In genomic region chr6:38337166-38337705, GRCm38 (mm10) we compare ENCODE assay signal across 13 mouse cellular contexts. TPM values are rescaled to one million over a fixed set of nuclear protein-coding genes. Genes with fewer than 3 reads are reported as not detected.
A peak's percentile ranks its signal among the peaks of the same experiment; 100 is the strongest.
DNase-seq lines count a peak whose midpoint lies in the region; ATAC-seq and TF ChIP-seq lines count a peak whose summit lies in the region.
"Had no signal": no experiment of that assay in that cellular context is flagged by ENCODE, and none has a peak within 500 bp of the region (broad histone marks: within the 10 kb centered on the region; RNA-seq: fewer than 3 reads in every experiment).

No protein-coding gene starts in this region.

- WGBS in heart, adult 2 months: 83% methylated on average over 4 of the region's 4 CpGs
- WGBS in heart, embryonic 12.5 days: 90% methylated on average over 4 of the region's 4 CpGs
- 90% methylated on average over 4 of the region's 4 CpGs for WGBS in bone marrow, adult 2 months

- no peak overlapping the region for H3K27ac ChIP-seq in heart, adult 2 months
- no peak overlapping the region for H3K27ac ChIP-seq in heart, embryonic 12.5 days (ENCODE audit: poor library complexity, severe bottlenecking)
- no peak overlapping the region for H3K27ac ChIP-seq in bone marrow, adult 2 months (ENCODE audit: control insufficient read depth, insufficient read depth, low read depth, low read length, poor library complexity)
- H3K27ac ChIP-seq: forebrain, embryonic 13.5 days; liver, embryonic 15.5 days; midbrain, embryonic 10.5 days had no signal

- no peaks in the 10 kb centered on the region for H3K36me3 ChIP-seq in heart, adult 2 months (ENCODE audit: control insufficient read depth, insufficient read depth, low read length)
- H3K36me3 ChIP-seq in heart, embryonic 12.5 days: peaks cover 25% of the 10 kb centered on the region
- H3K36me3 ChIP-seq: midbrain, embryonic 10.5 days had no signal

- TF ChIP-seq POLR2A in heart, adult 2 months (IDR thresholded peaks at IDR 0.05; ENCODE audit: insufficient read depth, low read depth, low read length): no peak
- TF ChIP-seq POLR2A in bone marrow, adult 2 months (IDR thresholded peaks at IDR 0.05; ENCODE audit: borderline replicate concordance, control insufficient read depth, low read depth, low read length): no peak

- no peak overlapping the region for H3K4me2 ChIP-seq in heart, embryonic 12.5 days
- H3K4me2 ChIP-seq: forebrain, embryonic 13.5 days; liver, embryonic 15.5 days had no signal

- no peak for ATAC-seq in heart, embryonic 12.5 days (ENCODE audit: insufficient number of reproducible peaks, low FRiP score)
- no peak for ATAC-seq in megakaryocyte, adult 5-6 weeks (ENCODE audit: poor library complexity, severe bottlenecking)
- ATAC-seq: forebrain, embryonic 13.5 days had no signal

- no peak for TF ChIP-seq EP300 in heart, adult 2 months (IDR thresholded peaks at IDR 0.05; ENCODE audit: insufficient read depth, low read depth, low read length)

- DNase-seq in heart, adult 2 months: no peak
- DNase-seq in lung, postnatal 36 days: peak; percentile 30
- DNase-seq in lung, postnatal 4 days: no peak
- no peak for DNase-seq in embryo, embryonic 9.5 days (ENCODE audit: extremely low spot score)
- DNase-seq: cerebellum, adult 18-20 months; right cerebral cortex, postnatal 25 days; thymus, postnatal 25 days had no signal

- H3K9me3 ChIP-seq in heart, embryonic 12.5 days (replicated peaks): no peaks in the 10 kb centered on the region
- H3K9me3 ChIP-seq: forebrain, embryonic 13.5 days; liver, embryonic 15.5 days; midbrain, embryonic 10.5 days had no signal

- no peaks in the 10 kb centered on the region for H3K79me2 ChIP-seq in heart, adult 2 months (replicated peaks; ENCODE audit: control insufficient read depth, insufficient read depth, low read length)

- TF ChIP-seq CTCF in heart, adult 2 months (IDR thresholded peaks at IDR 0.05): peak; percentile 49
- peak; percentile 41; the same call in 1 of the 2 replicates for TF ChIP-seq CTCF in bone marrow, adult 2 months (IDR thresholded peaks at IDR 0.05; ENCODE audit: control insufficient read depth, insufficient read depth, low read length)

- intact Hi-C loops in heart, adult 2 months (cut with DNase I): no loop called here

- H3K27me3 ChIP-seq in heart, adult 2 months (ENCODE audit: control insufficient read depth, insufficient read depth, low read length): no peaks in the 10 kb centered on the region
- no peaks in the 10 kb centered on the region for H3K27me3 ChIP-seq in heart, embryonic 12.5 days (replicated peaks)
- H3K27me3 ChIP-seq: forebrain, embryonic 13.5 days; liver, embryonic 15.5 days had no signal

- H3K4me3 ChIP-seq in heart, adult 2 months: no peak overlapping the region
- no peak overlapping the region for H3K4me3 ChIP-seq in heart, embryonic 12.5 days
- H3K4me3 ChIP-seq in bone marrow, adult 2 months (replicated peaks; ENCODE audit: control insufficient read depth, low read depth, low read length): no peak overlapping the region
- H3K4me3 ChIP-seq: forebrain, embryonic 13.5 days; liver, embryonic 15.5 days; midbrain, embryonic 10.5 days had no signal

- no peak overlapping the region for H3K9ac ChIP-seq in heart, adult 2 months (ENCODE audit: low read depth, low read length)
- no peak overlapping the region for H3K9ac ChIP-seq in heart, embryonic 12.5 days
- H3K9ac ChIP-seq: forebrain, embryonic 13.5 days; liver, embryonic 15.5 days had no signal

- peaks cover 7% of the 10 kb centered on the region for H3K4me1 ChIP-seq in heart, adult 2 months (ENCODE audit: control insufficient read depth, insufficient read depth, low read length)
- peaks cover 9% of the 10 kb centered on the region for H3K4me1 ChIP-seq in heart, embryonic 12.5 days (replicated peaks)
- no peaks in the 10 kb centered on the region; the same call in 1 of the 2 replicates for H3K4me1 ChIP-seq in bone marrow, adult 2 months (ENCODE audit: control insufficient read depth, insufficient read depth, low read length)
- H3K4me1 ChIP-seq: forebrain, embryonic 13.5 days had no signal

RNA-seq across cellular contexts. Expression of gene Zc3hav1, which starts 17.2 kb away (rescaled TPM):
- total RNA-seq in heart, adult 2 months (2021): 10 to 100 TPM; 13.9 to 14.6 TPM
- 7.9 and 11.2 TPM in 2 replicates for polyA plus RNA-seq in heart, adult 2 months (2012; rRNA removed)
- 9.3 and 10.1 TPM in 2 replicates for polyA plus RNA-seq in heart, embryonic 12.5 days (2016; fragmentation: Nextera tagmentation; extraction: Ambion mirVana)
- 45.5 and 46.8 TPM in 2 replicates for polyA plus RNA-seq in bone marrow, adult 2 months (2011; ENCODE audit: insufficient read depth, insufficient read length, low replicate concordance, missing spikeins)
- 79.7 and 91.7 TPM in 2 replicates for total RNA-seq in megakaryocyte, adult 5-6 weeks (2015)
- total RNA-seq in megakaryocyte, adult 5-6 weeks (2017): 74.0 and 79.3 TPM in 2 replicates

RNA-seq across cellular contexts. Expression of gene Zc3hav1l, which starts 38.2 kb away (rescaled TPM):
- total RNA-seq in heart, adult 2 months (2021): 1 to 10 TPM; 1.0 to 1.6 TPM
- 1.5 and 3.8 TPM in 2 replicates for polyA plus RNA-seq in heart, adult 2 months (2012; rRNA removed)
- polyA plus RNA-seq in heart, embryonic 12.5 days (2016; fragmentation: Nextera tagmentation; extraction: Ambion mirVana): 15.6 and 16.5 TPM in 2 replicates
- polyA plus RNA-seq in bone marrow, adult 2 months (2011; ENCODE audit: insufficient read depth, insufficient read length, low replicate concordance, missing spikeins): 0.93 and 2.2 TPM in 2 replicates
- 2.5 and 2.6 TPM in 2 replicates for total RNA-seq in megakaryocyte, adult 5-6 weeks (2015)
- 1.1 and 1.8 TPM in 2 replicates for total RNA-seq in megakaryocyte, adult 5-6 weeks (2017)

RNA-seq across cellular contexts. Expression of gene Ttc26, which starts 44.0 kb away (rescaled TPM):
- 1 to 10 TPM; 1.7 to 1.9 TPM for total RNA-seq in heart, adult 2 months (2021)
- 0.66 and 1.3 TPM in 2 replicates for polyA plus RNA-seq in heart, adult 2 months (2012; rRNA removed)
- polyA plus RNA-seq in heart, embryonic 12.5 days (2016; fragmentation: Nextera tagmentation; extraction: Ambion mirVana): 3.4 and 3.5 TPM in 2 replicates
- polyA plus RNA-seq in bone marrow, adult 2 months (2011; ENCODE audit: insufficient read depth, insufficient read length, low replicate concordance, missing spikeins): 0.61 and 1.2 TPM in 2 replicates
- total RNA-seq in megakaryocyte, adult 5-6 weeks (2015): 0.11 TPM in 1 of 2 replicates, not detected in the other
- total RNA-seq in megakaryocyte, adult 5-6 weeks (2017): 0.04 and 0.08 TPM in 2 replicates
